Mouse (Mus musculus) thymus, adult 18-20 months (tissue): ENCODE measurements around the gene Efemp1.

Experiments
- DNase-seq, 2 experiments: peaks; one replicate each; pipeline ENCODE4 v3.0.0; 2022; ENCODE audit warnings: mixed read lengths in 2 of 2

Efemp1 gene

DNA sequence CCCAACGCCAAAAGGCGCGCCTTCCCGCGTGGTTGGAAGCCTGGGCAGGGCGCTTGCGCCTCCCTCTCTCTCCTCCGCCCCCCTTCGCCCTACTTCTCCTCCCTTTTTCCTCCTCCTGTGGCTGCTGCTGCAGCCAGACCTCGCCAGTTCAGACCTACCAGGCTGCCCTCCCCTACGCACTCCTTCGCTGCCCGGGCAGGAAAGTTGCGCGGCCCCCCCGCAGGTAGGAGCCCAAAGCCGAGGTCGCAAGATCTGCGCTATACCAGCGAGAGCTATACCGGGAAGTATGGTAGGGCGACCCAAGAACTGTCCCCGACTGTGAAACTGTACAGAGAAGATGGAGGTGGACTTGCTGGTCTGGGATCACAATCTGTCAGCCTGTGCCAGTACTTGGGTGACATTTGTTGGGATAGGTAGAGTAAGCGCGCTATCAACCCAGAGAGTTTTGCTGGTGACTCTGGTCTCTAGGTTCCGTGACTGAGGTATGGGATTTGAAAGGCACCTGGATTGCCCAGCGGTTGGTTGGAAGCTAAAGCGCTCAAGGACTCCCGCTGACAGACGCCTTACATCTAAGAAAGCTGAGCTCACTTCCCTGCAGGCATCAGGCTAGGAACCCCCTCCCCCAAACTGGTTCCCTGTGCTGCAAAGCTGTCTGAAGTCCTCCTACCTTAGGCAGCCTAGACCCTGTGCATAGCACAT lies at the start of gene Efemp1:
Gene Efemp1, plus strand, starts transcription at position 103 of the 699 bp plus-strand sequence.
- no peak for DNase-seq

DNA sequence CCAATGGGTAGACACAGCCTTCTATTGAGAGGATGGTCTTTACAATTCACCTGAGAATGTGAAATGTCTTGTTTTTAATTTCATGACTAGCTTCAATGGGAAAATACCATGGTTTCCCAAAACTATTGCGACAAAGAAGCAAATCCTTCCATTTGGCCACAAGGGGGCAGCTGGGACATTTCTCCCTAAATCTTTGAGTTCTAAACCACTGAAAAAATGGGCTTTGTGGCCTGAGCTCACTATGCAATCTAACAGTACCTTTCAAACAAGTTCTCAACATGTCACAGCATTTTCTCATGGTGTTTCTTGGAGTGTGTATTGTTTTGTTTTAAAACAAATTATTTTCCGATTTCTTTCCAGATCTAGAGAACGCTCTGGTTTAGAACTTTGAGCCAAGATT lies 44.3 kb upstream of the Efemp1 start:
- no peak for DNase-seq

DNA sequence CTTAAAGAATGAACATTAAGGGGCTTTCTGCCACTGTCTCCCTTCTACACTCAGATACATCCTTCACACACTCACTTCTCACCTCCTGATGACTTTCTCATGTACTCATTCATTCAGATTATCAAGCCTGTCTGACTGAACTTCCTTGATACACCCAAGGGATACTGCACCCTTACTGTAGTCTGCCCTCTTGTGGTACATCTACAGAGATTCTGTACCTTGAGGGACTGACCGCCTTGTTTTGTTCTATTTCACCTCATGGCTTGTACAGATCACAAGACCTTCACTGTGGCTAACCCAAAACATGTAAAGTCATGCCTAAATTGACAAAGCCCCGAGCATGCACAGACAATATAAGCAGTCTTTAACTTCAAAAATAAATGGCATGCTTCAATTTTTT lies 41.1 kb upstream of the Efemp1 start:
- no peak for DNase-seq

DNA sequence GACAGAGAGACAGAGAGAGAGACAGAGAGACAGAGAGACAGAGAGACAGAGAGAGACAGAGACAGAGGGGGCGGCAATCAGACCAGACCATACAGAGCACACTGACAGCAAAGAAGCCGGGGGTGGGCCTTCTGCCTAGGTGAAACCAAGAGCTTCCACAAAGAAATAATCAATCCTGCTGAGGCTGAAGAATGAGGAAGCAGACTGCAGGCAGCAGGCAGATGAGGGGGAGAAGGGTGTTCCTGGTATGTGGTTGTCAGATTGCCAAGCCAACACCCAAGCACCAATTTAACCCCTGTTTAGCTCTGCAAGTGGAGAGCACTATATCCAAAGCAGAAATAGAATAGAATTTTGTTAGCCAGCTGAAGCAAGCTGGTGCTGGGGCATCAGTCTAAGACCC lies 40.4 kb upstream of the Efemp1 start:
- DNase-seq: no peak

DNA sequence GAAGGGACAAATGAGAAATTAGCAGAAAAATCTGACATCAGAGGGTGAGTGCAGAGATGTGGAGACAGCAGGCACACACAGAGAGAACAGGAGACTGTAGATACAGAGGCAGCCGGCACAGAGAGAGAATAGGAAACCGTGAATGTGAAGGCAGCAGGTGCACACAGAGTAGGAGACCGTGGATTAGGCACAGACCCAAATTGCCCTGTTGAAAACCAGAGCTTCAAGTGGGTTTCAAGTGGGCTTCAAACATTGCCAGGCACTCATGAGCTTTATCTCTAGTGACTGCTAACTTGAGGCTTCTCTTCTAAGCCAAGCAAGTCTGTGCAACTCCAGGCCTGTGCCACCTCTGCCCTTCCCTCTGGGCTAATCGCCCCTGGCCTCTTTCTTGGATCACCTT lies 35.6 kb upstream of the Efemp1 start:
- DNase-seq: no peak

DNA sequence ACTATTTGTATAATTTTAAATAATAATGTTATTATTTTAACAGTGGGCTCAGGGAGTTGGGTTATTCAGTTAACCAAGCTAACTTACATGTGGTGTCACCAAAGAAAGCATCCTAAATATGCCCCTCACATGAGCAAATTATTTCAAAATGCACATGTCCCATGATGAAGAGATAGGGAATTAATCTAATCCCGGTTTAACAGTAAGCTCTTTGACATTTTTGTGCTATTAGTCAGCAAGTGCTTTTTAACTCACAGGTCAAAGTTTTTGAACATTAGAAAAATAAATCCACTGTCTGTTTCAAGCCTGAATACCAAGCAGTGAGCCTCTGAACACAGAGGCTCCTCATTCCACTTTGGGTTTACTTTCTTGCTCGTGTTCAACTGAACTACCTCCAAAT lies 26.1 kb upstream of the Efemp1 start:
- no peak for DNase-seq

DNA sequence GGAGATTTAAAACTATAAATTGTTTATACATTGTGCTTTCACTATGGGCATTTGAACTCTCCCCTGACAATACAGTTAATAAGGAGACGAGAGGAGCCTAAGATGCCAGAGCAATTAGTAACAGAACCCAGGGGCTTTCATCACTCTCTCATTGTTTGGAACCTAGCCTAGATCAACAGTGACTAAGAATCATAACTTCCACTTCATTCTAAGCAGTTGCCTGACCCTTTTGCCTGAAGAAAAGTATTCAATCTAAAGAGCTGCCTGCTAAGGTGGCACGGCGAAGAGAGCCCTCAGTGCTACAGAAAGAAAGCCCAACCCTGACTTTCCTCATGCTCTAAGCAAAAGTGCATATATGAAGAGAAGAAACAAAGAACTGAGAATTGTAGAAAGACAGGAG lies 19.2 kb upstream of the Efemp1 start:
- no peak for DNase-seq

DNA sequence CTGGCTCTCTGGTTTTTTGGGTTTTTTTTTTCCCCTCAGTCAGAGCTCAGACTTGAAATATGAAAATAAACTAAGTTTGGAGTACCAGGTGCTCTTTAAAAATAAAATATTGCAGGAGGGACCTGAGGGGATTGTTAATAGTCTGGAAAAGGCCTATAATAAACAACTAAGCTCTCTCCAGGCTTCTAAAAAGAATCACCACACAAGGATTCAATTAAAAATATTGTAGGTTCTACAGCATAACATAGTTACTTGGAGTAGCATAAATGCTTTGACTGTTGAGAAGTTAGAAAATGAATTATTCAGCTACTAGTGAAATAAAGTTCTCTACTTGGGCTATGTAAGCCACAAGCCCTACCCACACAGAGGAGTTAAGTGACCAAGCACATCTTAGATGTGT lies 17.9 kb upstream of the Efemp1 start:
- no peak for DNase-seq

DNA sequence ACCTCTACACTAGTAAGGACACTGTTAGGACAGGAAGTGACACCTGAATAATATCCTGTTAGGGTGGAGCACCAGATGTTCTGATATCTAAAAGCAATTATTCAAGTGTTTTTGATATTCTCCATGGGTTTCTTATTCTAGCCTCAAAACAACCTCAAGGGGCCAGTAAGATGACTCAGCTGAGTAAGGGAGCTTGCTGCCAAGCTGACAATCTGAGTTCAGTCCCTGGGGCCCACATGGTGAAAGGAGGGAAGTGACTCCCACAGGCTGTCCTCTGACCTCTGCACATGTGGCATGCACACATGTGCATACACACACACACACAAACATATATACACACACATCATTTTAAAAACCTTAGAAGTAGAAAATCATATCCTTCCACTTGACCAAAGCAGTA lies 3.2 kb upstream of the Efemp1 start:
- DNase-seq: no peak

DNA sequence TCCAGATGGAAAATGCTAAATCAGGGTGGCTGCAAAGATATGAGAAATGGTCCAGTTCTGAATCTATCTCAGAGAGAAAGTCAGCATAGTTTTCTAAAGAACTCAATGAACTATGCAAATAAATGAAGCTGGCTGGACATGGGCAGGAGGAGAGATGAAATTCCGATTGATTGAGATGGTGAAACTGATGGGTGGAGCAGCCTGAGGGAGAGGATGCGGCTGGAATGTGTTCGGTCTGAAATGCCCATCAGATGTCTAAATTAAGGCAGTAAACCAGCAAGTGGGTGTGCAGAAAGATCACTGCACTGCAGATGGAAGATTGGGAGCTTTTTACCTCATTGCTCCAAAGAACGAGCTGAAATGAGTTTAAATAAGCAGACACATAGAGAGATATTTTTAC lies 1.4 kb upstream of the Efemp1 start:
- DNase-seq: no peak

DNA sequence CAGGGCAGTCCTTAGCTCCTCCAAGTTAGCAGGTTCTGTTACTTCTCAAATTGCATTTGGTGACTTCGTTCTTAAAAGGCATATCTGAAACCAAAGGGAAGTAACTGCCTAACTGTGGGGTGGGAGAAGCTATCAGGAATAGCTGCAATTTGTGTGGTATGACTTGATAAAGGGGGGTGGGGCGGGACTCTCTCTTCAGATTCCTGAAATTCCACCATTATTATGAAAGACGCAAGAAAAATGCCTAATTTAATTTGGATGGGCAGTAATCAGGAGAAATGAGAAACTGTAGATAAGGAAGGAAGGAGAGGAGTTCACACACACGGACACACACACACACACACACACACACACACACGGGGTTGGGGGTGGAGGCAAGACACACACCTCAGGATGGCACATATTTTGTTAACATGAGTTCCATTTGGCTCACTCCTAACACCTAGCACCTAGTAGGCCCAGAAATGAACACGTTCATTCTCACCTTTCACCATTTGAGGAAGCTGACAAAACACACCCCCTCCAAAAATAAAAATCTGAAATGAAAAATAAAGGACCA lies 564 bp upstream of the Efemp1 start:
- DNase-seq: no peak

DNA sequence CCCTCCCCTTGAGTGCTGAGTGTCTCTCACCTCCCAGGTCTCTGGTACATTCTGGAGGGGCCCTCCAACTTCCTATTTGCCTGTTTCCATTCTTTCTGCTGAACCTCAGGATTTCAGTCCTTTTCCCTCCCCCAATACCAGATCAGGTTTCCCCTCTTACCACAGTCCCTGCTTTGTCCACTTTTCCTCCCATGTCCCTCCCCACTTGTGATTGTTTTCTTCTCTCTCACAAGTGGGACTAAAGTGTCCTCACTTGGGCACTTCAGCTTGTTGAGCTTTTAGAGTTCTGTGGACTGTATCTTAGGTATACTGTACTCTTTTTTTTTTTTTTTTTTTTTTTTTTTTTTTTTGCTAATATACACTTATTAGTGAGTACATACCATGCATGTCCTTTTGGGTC lies 6.1 kb downstream of the Efemp1 start:
- no peak for DNase-seq

DNA sequence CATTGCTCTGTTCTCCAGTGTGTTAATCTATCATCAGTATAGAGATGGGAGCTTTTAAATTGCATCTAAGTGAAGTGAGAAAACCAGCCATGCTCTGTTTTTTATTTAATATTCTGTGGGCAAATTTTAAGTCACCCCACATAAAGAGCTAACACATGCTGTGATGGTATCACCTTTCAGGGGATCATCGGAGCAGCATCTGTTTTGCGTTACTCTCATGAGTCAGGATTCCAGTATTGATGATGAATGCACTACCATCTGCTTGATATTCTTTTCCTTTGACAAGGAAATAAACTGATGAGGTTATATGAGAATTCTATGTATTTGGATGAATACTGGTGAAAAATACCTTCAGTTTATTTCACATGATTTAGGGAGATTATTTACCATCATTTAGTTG lies 16.1 kb downstream of the Efemp1 start:
- DNase-seq: no peak

DNA sequence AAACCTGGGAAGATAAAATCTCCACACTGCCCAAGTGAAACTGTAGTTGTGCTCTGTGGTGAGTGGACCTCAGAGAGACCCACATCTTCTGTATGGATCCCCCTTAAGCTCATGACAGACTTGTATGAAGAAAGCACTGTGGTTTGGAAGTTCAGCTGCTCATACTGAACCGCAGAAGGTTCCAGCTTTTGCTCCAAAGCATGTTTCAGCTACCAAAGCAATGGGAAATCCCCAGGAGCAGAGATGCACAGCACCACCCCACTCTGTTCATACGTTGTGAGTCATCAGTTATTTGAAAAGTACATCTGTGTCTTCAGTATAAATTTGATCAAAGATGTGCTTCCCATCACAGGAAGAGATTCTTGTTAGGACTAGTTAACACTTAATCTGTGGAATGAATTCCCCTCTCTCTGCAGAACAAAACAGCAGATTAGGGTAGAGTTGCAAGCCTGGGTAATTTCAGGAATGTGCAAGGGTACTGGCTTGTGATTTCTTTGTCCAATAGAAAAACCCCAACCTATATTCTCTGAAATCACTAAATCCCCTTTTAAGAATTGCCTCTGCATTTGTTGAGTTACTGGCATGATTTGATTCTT lies 28.5 kb downstream of the Efemp1 start:
- no peak for DNase-seq

DNA sequence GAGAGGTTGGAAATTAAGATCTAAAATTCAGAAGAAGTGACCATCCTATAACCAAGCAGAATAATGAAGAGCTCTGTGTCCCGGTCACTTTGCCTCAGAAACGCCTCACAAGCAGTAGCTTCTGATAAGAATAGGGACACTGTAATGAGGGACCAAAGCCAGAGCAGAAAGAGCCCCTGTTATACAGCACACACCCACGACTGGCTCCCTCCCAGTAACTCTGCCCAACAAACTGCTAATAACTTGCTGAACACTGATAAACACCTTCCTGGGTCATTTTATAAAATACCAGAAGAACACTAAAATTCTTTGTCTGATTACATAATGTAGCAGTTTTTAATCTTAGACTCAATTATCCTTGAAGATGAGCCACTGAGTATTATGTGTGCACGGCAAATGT lies 30.1 kb downstream of the Efemp1 start:
- no peak for DNase-seq

DNA sequence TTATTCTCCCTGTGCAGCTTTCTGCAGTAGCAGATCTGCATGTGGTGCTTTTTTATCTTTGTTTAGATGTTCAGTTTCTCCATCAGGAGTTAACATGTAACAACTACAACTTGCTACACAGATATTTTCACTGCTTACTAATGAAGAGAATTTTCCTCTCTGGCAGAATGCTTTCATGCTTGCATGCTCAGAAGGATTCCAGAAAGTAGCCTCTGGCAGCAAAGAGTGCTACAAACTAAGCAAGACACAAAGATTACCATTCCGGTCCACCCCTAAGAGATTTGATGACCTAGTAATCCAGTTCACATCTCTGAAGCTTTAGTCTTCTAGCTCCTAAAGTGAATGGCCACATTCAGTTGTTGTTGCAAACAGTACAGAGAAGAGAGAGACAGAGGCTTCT lies 36.5 kb downstream of the Efemp1 start:
- no peak for DNase-seq

DNA sequence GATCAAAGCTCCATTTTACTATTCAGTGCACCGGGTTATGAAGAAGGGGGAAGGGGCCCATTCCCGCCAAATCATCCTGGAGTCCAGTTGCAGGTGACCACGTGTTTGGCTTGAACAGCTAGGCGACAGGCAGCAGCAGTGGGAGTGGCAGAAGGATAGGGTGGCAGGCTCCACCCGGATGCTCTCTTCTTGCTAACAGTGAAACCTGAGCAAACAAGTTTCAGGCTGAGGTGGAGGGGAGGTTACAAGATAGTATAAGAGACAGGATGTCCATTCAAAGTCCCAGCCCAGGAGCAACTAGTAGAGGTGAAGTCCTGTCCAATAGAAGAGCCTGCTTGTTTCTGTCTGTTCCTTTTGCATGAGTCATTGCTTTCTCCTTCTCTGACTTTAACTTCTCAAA lies 38.5 kb downstream of the Efemp1 start:
- no peak for DNase-seq

DNA sequence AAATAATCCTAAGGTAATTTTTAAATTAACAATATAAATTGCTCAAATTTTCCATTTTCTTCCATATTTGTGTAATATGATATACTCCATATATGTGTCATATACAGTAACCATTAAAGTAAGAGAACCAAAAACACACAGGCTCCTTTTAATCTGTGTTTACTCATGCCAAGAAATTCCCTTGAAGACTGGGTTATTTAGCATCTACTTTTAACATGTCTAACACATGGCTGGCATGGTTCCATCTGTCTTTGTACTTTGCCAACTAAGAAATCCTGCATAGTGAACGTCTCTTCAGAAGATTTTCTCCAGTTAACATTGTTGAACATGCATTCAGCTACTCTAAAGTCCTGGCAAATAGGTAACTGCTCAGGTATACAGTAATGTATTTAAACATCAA lies 46.4 kb downstream of the Efemp1 start:
- DNase-seq: no peak

DNA sequence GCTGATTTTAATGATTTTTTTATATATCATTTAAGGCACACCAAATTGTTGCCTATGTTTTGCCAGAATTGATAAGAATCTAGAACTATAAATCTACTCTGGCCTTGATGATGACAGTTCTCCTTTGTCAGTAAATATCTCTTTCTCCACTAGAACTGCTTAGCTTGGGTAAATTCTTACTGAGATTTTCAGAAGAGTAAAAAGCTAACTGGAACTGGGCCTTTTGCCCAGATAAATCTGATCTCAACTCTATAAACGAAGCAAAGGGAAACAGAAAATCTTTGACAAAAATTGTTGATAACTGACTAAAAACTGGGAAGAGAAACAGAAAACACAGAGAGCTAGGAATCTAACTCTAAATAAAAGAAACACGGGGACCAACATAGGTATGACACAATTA lies 51.6 kb downstream of the Efemp1 start:
- DNase-seq: no peak

DNA sequence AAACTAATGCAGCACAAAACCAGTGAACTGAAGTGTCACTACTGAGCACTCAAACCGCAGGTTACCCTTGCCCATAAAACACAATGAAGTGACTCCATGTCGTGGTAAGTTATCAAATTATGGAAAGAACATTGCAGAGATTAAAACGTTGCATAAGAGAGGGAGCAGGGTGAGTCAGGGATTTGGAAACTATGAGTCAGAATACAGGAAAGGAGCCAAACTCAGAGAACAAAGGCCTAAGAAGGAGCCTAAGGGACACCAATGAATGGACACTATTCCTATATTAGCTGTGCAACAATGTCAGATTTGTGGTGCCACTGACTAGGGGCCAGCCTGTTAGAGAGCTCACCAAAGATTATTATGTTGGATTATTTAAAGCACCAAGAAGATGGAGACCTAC lies 53.3 kb downstream of the Efemp1 start:
- DNase-seq: no peak

DNA sequence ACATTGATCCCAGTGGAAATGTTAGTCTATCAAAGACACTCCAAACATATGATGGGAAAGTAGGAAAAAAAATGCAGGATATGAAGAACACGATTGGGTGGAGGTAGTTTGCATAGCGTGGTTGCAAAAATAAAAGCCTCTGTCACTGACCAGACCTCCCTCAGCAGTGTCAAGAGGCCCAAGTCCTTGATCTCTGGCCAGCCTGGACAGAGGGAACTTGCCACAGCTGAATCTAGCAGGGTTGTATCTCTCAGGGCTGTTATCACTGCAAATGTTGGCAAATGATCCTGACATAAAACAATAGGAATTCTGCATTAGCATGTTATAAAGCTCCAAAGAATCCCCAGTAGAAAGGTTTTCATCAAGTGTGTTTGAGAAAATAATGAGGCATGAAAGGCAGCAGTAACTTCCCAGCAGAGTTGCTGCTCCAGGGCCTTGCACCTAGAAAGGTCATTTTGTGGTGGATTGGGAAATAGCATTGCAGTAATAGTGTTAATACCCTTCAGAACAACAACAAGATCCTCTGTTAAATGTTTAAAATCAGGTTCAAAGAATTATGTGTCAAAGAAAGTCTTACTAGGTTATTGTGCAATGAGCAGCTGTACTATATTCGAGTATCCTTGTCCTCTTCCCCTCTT lies 56.0 kb downstream of the Efemp1 start:
- no peak for DNase-seq

DNA sequence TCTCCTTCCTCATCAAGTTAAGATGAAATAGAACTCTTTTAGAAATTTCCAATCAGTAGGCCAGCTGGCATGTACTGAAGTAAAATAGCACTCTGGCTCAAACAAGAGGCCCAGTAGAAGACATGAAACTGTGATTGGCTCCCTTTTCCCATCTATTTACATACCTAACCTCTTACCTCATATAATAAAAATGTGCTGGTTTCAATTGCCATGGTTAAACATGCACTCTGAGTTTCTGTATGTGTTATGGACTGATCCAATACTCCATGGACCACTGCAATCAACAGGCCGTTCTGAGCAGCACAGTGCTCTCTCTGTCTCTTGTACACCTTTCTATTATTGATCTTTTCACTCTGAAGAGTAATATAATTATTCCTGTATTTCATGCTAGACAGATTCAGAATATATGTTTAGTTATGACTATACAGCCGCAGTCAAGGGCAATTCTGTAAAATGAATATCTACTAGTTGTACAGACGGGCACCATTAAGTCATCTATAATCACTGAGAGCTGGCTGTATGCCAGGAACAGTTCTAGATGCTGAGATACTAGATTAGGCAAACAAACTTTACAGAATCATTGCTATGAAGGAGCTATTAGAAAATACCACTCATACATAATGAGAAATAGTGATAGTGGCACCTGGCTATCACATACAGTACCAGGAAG lies 59.6 kb downstream of the Efemp1 start:
- DNase-seq: no peak

DNA sequence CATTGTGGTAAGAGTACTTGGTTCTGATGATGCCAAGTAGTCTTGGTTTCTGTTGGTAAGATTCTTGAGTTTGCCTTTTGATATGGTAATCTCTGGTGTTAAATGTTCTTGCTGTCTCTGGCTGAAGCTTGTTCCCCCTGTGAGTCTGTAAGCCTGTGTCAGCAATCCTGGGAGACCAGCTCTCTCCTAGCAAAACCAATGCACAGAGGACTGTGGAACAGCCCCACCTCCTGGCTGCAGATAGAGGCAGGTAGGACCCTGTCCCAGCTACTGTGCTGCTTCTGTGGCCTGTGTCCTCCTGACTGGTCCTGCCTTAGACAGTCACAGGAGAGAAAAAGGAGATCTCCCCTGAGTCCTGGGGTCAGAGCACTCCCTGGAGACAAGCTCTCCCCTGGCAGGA lies 81.4 kb downstream of the Efemp1 start:
- DNase-seq: no peak

DNA sequence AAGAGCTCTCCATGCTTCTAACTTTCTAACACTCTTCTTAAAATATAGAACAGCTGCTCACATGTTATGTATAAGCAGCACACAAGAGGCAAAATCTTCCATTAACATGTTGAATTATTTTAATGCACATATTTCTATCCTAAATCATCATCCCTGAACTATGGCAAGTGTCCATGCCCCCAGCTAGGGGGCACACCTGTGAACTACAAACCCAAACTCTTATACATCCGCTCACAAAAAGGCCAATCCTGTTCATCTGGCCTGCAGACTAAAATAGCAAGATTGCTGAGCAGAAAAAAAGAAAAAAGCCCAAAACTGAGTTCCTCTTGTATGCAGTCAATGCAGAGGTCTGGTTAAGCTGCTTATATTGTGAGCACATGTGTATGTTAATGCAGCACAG lies 86.6 kb downstream of the Efemp1 start:
- DNase-seq: no peak
